ENCODE assay signal across 18 mouse cellular contexts in the genomic region with DNA sequence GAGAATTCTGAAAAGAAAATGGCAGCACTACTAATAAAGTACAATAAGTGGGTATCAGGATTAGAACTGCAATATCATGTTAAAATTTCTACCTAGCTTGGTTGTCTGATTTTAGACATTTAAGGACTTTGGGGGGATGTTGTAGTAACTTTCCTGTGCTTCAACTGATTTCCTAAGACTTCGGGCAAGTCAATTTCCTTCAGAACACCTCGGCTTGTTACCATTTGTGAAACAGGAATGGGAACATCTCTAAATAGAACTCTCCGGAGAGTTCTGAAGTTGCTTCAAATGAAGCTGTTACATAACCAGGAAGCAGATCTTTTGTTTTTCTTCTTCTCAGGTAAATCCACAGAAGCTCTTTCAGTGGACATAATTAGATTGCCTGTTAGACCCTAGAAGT.
DNase-seq lines count a peak whose midpoint lies in the region; ATAC-seq lines count a peak whose summit lies in the region.
"Had no signal": no experiment of that assay in that cellular context is flagged by ENCODE, and none has a peak within 500 bp of the region (broad histone marks: within the 10 kb centered on the region; RNA-seq: fewer than 3 reads in every experiment).

No protein-coding gene starts in this region.

- DNase-seq in frontal cortex, postnatal 10 days (ENCODE audit: low spot score in 2 of 2) = no peak
- peak; percentile 49 for DNase-seq in brain, adult 2 months (ENCODE audit: low read depth, low spot score)
- DNase-seq in telencephalon, adult 2 months (ENCODE audit: low read depth, low spot score) = peak; percentile 33
- no peak for DNase-seq in heart, postnatal 14 days
- no peak for DNase-seq in lung, adult 18-20 months
- no peak for DNase-seq in right cerebral cortex, postnatal 4 days
- DNase-seq: adrenal gland, adult 2 months; adrenal gland, postnatal 10 days; adrenal gland, postnatal 25 days; cerebellum, adult 11-12 months; cerebellum, adult 2 months; cerebellum, adult 9-10 months; cerebellum, postnatal 10 days; cerebellum, postnatal 25 days had no signal

- intact Hi-C loops in heart, postnatal 14 days (cut with DNase I) = no loop called here

- ATAC-seq in frontal cortex, adult (ENCODE audit: low TSS enrichment) = peak; percentile 75
- peak; percentile 37 for ATAC-seq in megakaryocyte, adult 5-6 weeks (ENCODE audit: poor library complexity, severe bottlenecking)
- ATAC-seq: forebrain, embryonic 14.5 days; forebrain, embryonic 16.5 days had no signal

Comparison
In these comparisons a context has a peak if more than half of its experiments do, and no peak if none do; other contexts are left out.
1. DNase-seq: peak in brain, adult 2 months (single experiment) and telencephalon, adult 2 months (single experiment); none in frontal cortex, postnatal 10 days (0 of 2), heart, postnatal 14 days (0 of 2), lung, adult 18-20 months (0 of 2) and right cerebral cortex, postnatal 4 days (single experiment).